Mouse (Mus musculus) heart, postnatal 25 days (tissue): Measurements from ENCODE around the gene Serpina10. TPM values are rescaled to one million over a fixed set of nuclear protein-coding genes. Genes with fewer than 3 reads are reported as not detected.
"Not testable (repeated sequence)": the region's sequence is repeated elsewhere in the genome, so short reads cannot be mapped to it uniquely, and the experiment has no call there.

Experiments used
- DNase-seq: peaks from one replicate; pipeline ENCODE4 v3.0.0; 2022; ENCODE audit warnings: low spot score
- intact Hi-C: fragments of 180-260 bp; cut with DNase I; formaldehyde crosslinking; loops from one replicate; pipeline ENCODE4 v1.15.1; 2025
- total RNA-seq, 2 experiments: library from RNA; stranded (reverse); gene quantifications; 2 replicates each; pipeline ENCODE4 v1.2.3; 2021

The Serpina10 gene
- not detected for total RNA-seq

GRCm38 (mm10) chr12:103631203-103631612, at the start of gene Serpina10:
TSS of gene Serpina10 (minus strand) at chr12:103631444.
- no peak for DNase-seq
- intact Hi-C loops: no loop called here

- intact Hi-C loops, DNase-seq: not testable (repeated sequence)
Measured at GRCm38 (mm10) chr12:103679853-103680252, 48.6 kb upstream of the Serpina10 start.

- intact Hi-C loops: no loop called here
- no peak for DNase-seq
Measured at GRCm38 (mm10) chr12:103676039-103676438, 44.8 kb upstream of the Serpina10 start, which contains the start of gene Serpina16. TSS of gene Serpina16 (minus strand) at chr12:103676139.

GRCm38 (mm10) chr12:103673179-103673578, 41.9 kb upstream of the Serpina10 start:
- DNase-seq: peak; percentile 17
- intact Hi-C loops: no loop called here

- intact Hi-C loops: no loop called here
- DNase-seq: no peak
Measured at GRCm38 (mm10) chr12:103671483-103671882, 40.2 kb upstream of the Serpina10 start.

GRCm38 (mm10) chr12:103670964-103671363, 39.7 kb upstream of the Serpina10 start:
- no peak for DNase-seq
- intact Hi-C loops: no loop called here

GRCm38 (mm10) chr12:103670344-103670743, 39.1 kb upstream of the Serpina10 start:
- no peak for DNase-seq
- intact Hi-C loops: no loop called here

- DNase-seq: no peak
Measured at GRCm38 (mm10) chr12:103665286-103665685, 34.0 kb upstream of the Serpina10 start.

GRCm38 (mm10) chr12:103662053-103662452, 30.8 kb upstream of the Serpina10 start:
- DNase-seq, intact Hi-C loops: not testable (repeated sequence)

More at GRCm38 (mm10) chr12:103665286-103665685, 34.0 kb upstream of the Serpina10 start:
- intact Hi-C loops: no loop called here

GRCm38 (mm10) chr12:103660076-103660475, 28.8 kb upstream of the Serpina10 start:
- intact Hi-C loops: no loop called here
- DNase-seq: no peak

GRCm38 (mm10) chr12:103659171-103659570, 27.9 kb upstream of the Serpina10 start:
- intact Hi-C loops: no loop called here
- no peak for DNase-seq

GRCm38 (mm10) chr12:103657991-103658390, 26.7 kb upstream of the Serpina10 start:
- no peak for DNase-seq
- intact Hi-C loops: no loop called here

GRCm38 (mm10) chr12:103656848-103657626, 25.8 kb upstream of the Serpina10 start, which contains the start of gene Serpina6:
TSS of gene Serpina6 (minus strand) at chr12:103657212.
- DNase-seq: no peak
- intact Hi-C loops: no loop called here

- DNase-seq: no peak
- intact Hi-C loops: no loop called here
Measured at GRCm38 (mm10) chr12:103655123-103656044, 24.1 kb upstream of the Serpina10 start.

- intact Hi-C loops: no loop called here
- no peak for DNase-seq
Measured at GRCm38 (mm10) chr12:103653836-103654235, 22.6 kb upstream of the Serpina10 start.

- DNase-seq: no peak
- intact Hi-C loops: no loop called here
Measured at GRCm38 (mm10) chr12:103646314-103646713, 15.1 kb upstream of the Serpina10 start.

GRCm38 (mm10) chr12:103644601-103645000, 13.4 kb upstream of the Serpina10 start:
- intact Hi-C loops: loop anchor here (5.0 kb wide), 1 partner anchor 102 kb away; no protein-coding TSS in a partner anchor
- no peak for DNase-seq

- intact Hi-C loops: loop anchor here (5.0 kb wide), 1 partner anchor 102 kb away; no protein-coding TSS in a partner anchor
Measured at GRCm38 (mm10) chr12:103643818-103644217, 12.6 kb upstream of the Serpina10 start.

GRCm38 (mm10) chr12:103643336-103643735, 12.1 kb upstream of the Serpina10 start:
- intact Hi-C loops: loop anchor here (5.0 kb wide), 1 partner anchor 101 kb away; no protein-coding TSS in a partner anchor

More at GRCm38 (mm10) chr12:103643818-103644217, 12.6 kb upstream of the Serpina10 start:
- no peak for DNase-seq

GRCm38 (mm10) chr12:103635846-103636245, 4.6 kb upstream of the Serpina10 start:
- DNase-seq: no peak
- intact Hi-C loops: no loop called here

More at GRCm38 (mm10) chr12:103643336-103643735, 12.1 kb upstream of the Serpina10 start:
- no peak for DNase-seq
